Mouse (Mus musculus) adrenal gland, postnatal 36 days (tissue): ENCODE measurements at regions not wholly inside any gene's neighbourhood (a gene's known extent, or its start where the extent isn't known, plus 50 kb on each side); places are given as distances from the start of the nearest gene placed in this dataset.

Experiments used
- DNase-seq, 2 experiments: peaks; one replicate each; pipeline ENCODE4 v3.0.0; 2021; ENCODE audit warnings: mixed read lengths in 1 of 2

DNA sequence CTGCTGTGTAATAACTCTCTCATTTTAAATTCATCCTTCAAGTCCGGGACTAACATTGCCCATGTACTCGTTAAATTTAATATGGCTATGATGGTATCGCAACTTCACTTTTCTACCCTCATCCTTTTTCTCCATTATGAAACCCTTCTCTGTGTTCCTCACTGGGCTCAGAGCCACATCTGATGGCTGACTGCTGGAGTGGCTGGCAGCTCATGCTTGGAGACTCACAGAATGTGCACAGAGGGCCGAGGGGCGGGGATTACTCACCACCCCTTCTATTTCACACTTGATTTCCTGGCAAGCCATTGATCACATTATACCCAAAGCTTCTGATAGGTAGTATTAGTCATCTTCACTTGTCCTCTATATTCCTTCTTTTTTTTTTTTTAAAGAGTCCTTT lies 81.1 kb upstream of the Vwde start:
- DNase-seq = no peak

- DNase-seq = no peak
These were observed 73.4 kb upstream of the Vwde start for GRCm38 (mm10) chr6:13298171-13298570.

GRCm38 (mm10) chr6:13297110-13297509 lies 72.3 kb upstream of the Vwde start:
- DNase-seq = no peak

GRCm38 (mm10) chr6:13296041-13296440 lies 71.3 kb upstream of the Vwde start:
- DNase-seq = peak in 1 of 2 experiments; percentile 2

GRCm38 (mm10) chr6:13294393-13294792 lies 69.6 kb upstream of the Vwde start:
- DNase-seq = no peak

DNA sequence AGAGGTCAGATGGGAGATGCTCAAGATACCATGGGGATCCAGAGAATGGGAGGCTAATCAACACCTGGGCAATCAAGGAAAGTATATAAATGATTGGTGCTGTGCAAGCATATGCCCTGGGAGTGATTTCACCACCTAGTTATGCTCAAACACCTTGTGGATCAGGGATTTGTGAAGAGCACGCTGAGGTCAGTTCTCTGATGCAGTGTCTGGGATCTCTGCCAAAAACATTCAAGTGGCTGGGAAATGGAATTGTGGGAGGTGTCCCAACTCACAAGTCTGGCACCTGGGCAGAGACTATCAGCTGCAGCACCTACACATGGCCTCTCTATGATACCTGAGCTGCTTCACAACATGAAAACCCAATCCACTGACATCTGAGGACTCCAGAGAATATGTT lies 63.7 kb upstream of the Vwde start:
- DNase-seq = peak in 1 of 2 experiments; percentile 6

DNA sequence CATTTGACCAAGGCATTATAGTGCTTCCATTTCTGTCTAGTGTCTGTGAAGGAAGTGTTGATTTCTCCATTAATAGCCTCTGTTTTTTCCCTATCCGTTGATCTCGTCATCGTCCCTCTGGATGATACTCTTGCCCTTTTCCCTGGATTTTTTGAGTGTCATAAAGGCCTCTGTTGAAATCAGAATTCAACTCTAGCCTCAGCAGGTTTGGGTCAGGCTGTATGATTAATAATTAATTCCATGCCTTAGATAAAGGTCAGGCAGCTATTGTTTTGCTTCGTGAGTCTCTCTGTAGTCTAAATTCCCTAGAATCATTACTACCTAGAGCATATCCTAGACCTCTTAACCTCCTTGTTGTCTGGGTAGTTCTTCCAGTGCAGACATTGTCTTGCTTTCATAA lies 63.0 kb upstream of the Vwde start:
- DNase-seq = no peak

DNA sequence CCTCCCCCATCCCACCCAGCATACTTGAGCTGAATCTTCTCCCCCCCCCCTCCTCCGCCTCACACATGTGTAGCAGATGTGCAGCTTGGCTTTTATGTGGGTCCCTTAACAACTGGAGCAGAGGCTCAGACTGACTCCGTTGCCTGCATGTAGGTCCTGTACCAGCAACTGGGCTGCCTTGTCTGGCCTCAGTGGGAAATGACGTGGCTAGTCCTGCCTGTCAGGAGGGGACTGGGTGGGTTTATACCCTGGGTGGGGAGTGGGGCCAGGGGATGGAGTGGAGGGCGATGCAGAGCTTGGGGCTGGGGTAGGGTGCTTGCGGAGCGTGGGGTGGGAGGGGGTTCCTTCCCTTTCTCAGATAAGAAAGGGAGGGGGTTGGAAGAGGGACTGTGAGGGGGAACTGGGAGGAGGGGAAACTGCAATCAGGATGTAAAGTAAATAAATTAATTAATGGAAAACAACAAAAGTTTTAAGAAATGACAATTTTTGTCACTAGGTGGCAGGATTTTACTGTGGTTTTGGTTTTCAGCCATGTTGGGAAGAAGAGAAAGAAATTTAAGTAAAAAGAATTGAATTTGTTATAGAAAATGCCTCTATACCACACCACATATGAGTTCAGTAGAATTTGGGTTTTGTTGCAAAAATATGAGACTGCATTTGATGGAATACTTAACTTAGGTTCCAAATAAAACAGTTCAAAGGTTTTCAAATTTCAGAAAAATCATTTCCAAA lies 61.9 kb upstream of the Vwde start:
- DNase-seq = no peak

DNA sequence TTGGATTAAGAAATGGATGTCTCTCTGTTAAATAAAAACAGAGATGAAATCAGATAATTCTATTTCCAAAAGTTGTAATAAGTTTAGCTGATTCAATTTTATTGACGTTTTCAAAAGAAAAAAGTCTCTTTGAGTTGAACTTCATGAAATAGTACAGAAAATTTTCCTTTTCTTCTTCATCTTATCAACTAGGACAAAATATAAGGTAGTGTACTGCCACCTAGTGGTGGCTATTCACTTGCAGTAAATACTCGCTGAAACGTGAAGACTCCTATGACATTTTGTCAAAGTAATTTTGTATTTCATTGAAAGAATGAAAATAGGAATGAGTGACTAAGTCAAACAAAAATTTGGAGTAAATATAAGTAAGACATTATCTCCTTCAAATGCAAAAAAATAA lies 56.1 kb upstream of the Vwde start:
- peak in 1 of 2 experiments; percentile 8 for DNase-seq
